Mouse (Mus musculus) stomach, postnatal 0 days (tissue): ENCODE measurements around the gene Tm9sf1.
A peak's percentile ranks its signal among the peaks of the same experiment; 100 is the strongest.

Experiments
- CTCF ChIP-seq: IDR thresholded peaks from 2 replicates; pipeline ENCODE4 v1.5.1; 2016; ENCODE audit warnings: antibody characterized with exemption, low read depth, mild to moderate bottlenecking, moderate library complexity
- EP300 ChIP-seq: optimal IDR thresholded peaks from 2 replicates; pipeline ENCODE3; 2016; ENCODE audit warnings: antibody characterized with exemption

DNA sequence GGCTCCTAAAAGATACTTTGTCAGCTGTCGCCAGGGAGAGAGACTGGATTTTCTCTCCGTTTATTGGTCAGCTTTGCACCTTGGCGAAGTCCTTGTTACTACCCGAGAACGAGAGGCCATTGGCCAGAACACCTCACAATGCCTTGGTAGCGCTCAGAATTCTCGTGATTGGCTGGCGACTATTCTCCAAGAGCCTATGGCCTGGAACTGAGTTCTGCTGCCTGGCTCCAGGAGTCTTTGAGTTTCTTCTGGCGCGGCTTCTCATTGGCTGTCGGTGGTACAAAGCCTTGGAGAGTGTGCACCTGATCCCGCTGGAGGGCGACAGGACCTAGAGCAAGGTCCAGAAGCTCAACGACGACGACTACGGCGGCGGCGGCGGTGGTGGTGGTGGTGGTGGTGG is 25.8 kb downstream of the Tm9sf1 start, which contains the start of gene Rec8:
- peak; percentile 59 for TF ChIP-seq CTCF
- no peak for TF ChIP-seq EP300
